Mouse (Mus musculus) frontal cortex, postnatal 14 days (tissue): ENCODE results near the gene Lypd3.

Experiments
- DNase-seq, 2 experiments: peaks; one replicate each; pipeline ENCODE4 v3.0.0; 2022; ENCODE audit warnings: low spot score in 2 of 2

Lypd3 gene

DNA sequence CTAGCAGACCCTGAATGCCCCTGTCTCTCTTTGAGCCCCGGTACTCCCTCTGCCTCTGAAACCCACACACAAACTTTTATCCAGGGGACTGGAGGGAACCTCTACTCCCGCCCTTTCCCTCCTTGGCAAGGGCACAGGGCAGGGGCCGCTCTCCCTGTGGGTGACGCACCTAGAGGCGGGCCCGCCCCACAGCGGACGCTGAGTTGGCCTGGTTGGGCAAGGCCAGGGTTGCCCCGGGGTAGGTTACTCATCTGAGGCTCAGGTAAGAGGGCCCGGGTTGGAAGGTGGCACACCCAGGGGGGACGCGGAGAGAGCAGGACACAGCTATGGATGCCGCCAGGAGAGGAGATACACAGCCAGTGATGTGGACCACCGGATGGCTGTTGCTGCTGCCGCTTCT is at the start of gene Lypd3:
Gene Lypd3, plus strand, starts transcription at position 287 of the 400 bp plus-strand sequence.
- no peak for DNase-seq

DNA sequence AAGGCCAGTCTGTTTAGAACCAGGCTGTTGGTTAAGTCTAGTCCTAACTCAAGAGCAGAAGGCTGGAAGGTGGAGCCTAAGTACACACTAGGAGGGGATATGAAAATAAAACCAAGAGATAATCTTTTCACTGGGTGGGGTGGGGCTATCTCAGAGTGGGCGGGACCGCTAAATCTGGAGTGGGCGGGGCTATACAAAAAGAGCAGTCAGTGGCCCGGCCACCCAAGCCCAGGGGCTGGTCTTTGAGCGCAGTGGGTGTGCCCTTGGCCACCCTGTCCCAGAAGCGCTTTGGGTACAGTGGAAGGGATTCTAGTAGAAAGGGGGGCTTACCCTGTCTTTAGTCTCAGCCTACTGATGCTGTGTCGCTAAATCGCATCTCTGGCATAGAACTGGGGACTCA is 49.5 kb upstream of the Lypd3 start:
- no peak for DNase-seq

DNA sequence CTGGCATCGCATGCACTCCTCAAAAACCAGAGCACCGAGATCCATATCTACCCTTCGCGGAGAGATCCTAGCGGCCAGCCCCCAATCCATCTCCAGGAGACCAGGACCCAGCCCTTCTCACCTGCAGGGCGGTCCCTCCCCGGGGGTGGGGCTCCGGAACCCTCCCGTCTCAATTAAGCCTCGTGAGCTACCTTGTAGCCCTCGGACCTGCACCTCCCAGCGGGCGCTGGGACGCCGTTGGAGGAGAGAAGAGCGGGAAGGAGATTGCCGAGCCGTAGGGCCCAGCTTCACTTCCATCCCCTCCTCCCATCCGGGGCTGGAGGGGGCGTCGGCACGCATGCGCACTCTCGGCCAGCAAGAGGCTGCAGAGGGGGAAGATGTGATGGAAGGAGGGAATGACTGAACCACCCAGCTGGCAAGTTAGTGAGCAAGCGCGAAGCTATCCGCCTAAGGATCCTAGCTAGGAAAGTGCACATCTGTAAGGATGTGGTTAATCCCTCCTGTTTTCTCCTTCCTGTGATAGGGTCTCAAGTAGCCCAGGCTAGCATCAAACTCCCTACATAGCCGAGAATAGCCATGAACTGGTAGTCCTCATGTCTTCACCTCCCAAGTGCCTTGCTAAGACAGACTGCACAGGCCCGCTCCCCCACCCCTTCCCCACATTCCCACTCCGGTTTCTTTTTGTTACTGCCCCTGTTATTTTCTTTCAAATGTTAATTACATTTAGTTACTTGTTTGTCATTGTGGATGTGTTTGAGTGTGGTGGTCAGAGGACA is 48.8 kb upstream of the Lypd3 start, which contains the start of the genes Ethe1 and Zfp575:
Gene Ethe1, plus strand, starts transcription at position 214 of the 776 bp plus-strand sequence.
Gene Zfp575, minus strand, starts transcription at position 312 of the 776 bp plus-strand sequence.
- peak; percentile 70 to 73 for DNase-seq

- DNase-seq = no peak
Observed at GRCm38 (mm10) chr7:24588336-24588735, 48.0 kb upstream of the Lypd3 start.

GRCm38 (mm10) chr7:24591735-24592134 is 44.6 kb upstream of the Lypd3 start:
- DNase-seq = no peak

GRCm38 (mm10) chr7:24592163-24592562 is 44.2 kb upstream of the Lypd3 start:
- DNase-seq = no peak

DNA sequence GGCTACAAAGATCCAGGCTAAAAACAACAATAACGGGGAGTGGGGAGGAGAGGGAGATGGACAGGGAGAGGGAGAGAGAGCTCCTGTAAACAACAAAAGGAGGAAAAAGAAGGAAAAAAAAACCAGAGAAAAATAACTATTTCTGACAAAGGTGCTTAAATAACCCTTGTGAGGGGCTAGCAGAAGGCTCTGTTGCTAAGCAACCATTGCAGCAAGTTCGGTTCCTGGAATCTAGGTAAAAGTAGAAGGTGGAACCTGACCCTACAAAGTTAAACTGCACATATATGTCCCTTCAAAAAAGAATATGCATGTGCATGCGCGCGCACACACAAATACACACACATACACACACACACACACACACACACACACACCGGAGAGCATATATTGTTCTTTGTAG is 43.6 kb upstream of the Lypd3 start:
- DNase-seq = no peak

DNA sequence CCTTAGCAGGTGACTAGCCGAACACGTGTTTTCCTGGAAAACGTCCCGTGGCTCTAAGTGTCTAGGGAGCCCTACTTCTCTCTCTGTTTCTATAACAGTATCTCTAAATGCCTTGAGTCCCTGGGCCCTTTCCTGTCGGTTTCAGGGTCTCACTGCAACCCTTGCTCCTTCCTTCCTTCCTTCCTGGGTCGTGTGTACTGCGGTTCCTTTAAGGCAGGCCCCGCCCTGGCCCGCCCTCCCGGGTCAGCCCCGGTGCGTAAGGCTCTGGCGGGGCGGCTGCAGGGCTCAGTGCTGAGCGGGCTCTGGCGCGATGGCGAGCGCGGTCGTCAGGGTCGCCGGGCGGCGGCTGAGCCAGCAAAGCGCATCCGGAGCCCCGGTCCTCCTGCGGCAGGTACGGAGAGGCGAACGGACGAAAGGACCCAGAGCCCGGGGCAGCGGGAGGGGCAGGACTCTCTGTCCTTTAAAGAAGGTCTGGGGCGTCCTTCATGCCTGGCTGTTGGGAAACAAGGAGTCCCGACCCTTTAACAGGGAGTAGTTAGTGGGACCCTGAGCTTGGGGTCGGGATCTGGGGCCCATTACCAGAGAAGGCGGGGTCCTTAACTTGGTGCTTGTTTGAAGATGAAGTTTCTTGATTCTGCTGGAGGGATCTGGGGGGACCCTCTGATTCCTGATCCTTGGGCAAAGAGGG is 42.6 kb upstream of the Lypd3 start:
- peak in 1 of 2 experiments; percentile 49 for DNase-seq

- no peak for DNase-seq
Observed at GRCm38 (mm10) chr7:24594309-24594803, 42.0 kb upstream of the Lypd3 start.

DNA sequence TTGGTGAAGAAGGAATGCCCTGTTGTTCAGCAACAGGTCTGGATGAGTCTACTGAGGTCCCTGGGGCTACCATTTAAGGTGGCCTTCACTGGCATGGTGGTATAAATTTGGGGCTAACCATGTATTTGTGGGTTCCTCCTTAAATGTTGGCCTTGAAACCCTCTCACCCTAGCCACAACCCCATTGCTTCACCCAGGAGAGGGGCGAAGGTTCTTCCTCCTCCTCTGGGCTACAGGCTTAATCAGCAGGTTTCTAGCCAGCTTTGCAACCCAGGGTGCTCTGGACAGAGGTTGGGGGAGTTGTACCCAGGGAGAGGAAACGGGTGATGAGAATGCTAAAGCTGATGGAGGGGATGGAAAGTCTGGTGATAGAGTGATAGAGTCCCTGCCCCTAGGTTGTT is 40.9 kb upstream of the Lypd3 start:
- DNase-seq = no peak

DNA sequence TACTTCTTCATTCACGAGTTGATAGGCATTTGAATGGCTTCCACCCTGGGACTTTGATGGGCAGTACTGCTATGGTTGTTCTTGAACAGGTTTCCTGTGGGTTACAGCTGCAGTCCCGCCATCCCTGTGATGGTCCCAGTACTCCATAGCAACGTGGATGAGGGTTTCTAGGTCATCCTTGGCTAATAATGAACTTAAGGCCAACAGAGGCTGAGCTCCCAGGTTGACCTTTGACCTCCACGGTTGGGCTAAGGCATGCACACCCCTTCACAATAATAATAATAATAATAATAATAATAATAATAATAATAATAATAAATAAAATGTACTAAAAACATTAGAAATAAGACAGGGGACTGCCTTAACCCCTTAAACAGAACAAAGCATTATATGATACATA is 38.2 kb upstream of the Lypd3 start:
- no peak for DNase-seq

- no peak for DNase-seq
Observed at GRCm38 (mm10) chr7:24599211-24600067, 36.9 kb upstream of the Lypd3 start.

DNA sequence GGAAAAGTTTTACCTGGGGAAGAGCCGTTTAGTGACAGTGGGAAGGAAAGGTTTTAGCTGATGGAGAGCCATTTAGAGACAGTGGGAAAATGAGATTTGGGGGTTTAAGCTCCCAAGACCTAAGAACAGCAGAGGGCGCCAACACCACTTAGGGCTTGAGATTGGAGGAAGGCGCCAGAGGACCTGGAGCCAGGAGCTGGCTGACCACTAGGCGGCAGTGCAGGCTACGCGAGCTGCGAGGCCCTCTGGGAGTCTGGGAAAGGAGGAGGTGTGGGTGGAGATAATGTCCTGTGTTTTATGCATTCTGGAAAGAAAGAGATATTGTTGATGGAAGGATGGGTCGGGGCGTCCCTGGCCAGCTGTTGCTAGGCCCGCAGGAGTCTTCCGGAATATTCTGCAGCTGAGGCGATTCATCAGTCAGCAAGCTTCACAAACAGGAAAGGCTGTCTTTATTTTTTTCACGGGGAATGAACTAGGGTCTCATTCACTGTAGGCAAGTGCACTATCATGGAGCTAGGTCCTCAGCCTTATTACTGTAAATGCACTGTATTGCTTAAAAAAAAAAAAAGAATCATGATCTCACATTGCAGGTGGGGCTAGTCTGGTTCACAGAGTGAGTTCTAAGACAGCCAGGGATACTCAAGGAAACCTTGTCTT is 35.3 kb upstream of the Lypd3 start:
- DNase-seq = peak; percentile 88 to 96

- no peak for DNase-seq
Observed at GRCm38 (mm10) chr7:24605561-24605960, 30.8 kb upstream of the Lypd3 start.

- no peak for DNase-seq
Observed at GRCm38 (mm10) chr7:24606046-24606445, 30.3 kb upstream of the Lypd3 start.

- no peak for DNase-seq
Observed at GRCm38 (mm10) chr7:24608017-24608416, 28.3 kb upstream of the Lypd3 start.

GRCm38 (mm10) chr7:24608561-24608960 is 27.8 kb upstream of the Lypd3 start:
- DNase-seq = no peak

DNA sequence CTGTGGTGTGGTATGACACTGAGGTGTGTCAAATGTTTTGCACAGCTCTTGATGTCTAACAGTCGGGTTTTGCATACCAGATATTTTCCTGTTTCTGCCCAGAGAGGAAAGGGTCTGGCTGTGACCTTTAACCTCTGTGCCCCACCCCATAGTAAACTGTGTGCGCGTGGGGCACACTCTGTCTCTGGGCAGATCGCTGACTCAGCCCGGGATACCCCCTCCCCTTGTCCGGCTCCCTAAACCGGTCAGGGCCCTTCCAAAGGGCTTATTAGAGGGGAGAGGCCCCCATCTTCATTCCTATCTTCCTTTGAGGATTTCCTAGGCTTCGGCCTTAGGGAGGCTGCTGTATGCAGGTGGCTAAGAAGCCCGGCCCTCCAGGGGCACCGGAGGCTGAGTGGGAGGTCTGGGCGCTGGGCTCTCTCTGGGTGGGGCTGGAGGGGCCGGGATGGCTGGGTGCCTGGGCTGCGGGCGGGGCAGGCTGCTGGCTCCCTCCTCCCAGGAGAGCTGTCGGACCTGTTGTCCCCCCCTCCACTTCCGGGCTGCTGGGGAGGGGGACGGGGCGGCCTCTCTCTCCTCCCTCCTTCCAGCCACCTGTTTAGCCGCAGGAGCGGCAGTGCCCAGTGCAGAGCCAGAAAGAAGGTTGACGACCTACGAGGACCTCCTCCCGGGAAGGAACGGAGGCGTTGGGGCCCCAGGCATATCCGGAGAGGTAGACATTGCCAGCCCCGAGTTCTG is 26.0 kb upstream of the Lypd3 start, which contains the start of gene Phldb3:
Gene Phldb3, plus strand, starts transcription at position 620 of the 735 bp plus-strand sequence.
- DNase-seq = no peak

GRCm38 (mm10) chr7:24610879-24611494 is 25.4 kb upstream of the Lypd3 start:
- DNase-seq = peak; percentile 41 to 63

DNA sequence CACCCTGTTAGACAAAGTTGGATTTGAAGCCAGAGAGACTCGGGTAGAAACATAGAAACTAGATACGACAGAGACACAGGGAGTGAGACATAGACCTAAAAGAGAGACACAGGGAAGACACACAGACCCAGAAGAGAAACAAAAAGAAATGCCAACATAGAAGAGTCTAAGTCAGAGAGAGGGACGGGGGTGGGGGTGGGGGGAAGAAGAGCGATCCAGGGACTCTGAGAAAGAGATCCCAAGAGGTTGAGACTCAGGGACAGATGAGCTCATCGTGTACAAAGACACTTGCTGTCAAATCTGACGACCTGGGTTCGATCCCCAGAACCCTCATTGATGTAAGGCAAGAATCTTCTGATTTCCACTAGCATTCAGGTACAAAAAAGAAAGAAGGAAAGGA is 24.6 kb upstream of the Lypd3 start:
- DNase-seq = no peak
